Mouse (Mus musculus) kidney, embryonic 15.5 days (tissue): ENCODE results near the gene Ipo8. TPM values are rescaled to one million over a fixed set of nuclear protein-coding genes. Genes with fewer than 3 reads are reported as not detected.

Experiments
- ATAC-seq: fragments of 200-750 bp; cut with Nextera tagmentation; replicated peaks from 2 replicates; pipeline ENCODE4 v1.8.0; 2017; ENCODE audit warnings: moderate TSS enrichment; ENCODE audit not compliant: low FRiP score
- H3K27ac ChIP-seq: fragments of 300-500 bp; sonication (generic); 2 replicates; pipeline ENCODE4 v1.5.1; 2015; ENCODE audit warnings: mild to moderate bottlenecking, inconsistent platforms
- H3K27me3 ChIP-seq: fragments of 300-500 bp; sonication (generic); 2 replicates; pipeline ENCODE4 v1.6.1; 2015; ENCODE audit warnings: inconsistent platforms
- H3K36me3 ChIP-seq: fragments of 300-500 bp; sonication (generic); 2 replicates; pipeline ENCODE4 v1.6.1; 2015; ENCODE audit warnings: inconsistent platforms
- H3K4me1 ChIP-seq: fragments of 300-500 bp; sonication (generic); 2 replicates; pipeline ENCODE4 v1.6.1; 2015; ENCODE audit warnings: inconsistent platforms
- H3K4me2 ChIP-seq: fragments of 300-500 bp; sonication (generic); 2 replicates; pipeline ENCODE4 v1.6.1; 2015; ENCODE audit warnings: moderate library complexity, mild to moderate bottlenecking, inconsistent platforms
- H3K4me3 ChIP-seq: fragments of 300-500 bp; sonication (generic); replicated peaks from 2 replicates; pipeline ENCODE4 v1.5.1; 2015; ENCODE audit warnings: mild to moderate bottlenecking, inconsistent platforms
- H3K9ac ChIP-seq: fragments of 300-500 bp; sonication (generic); 2 replicates; pipeline ENCODE4 v1.6.1; 2015; ENCODE audit warnings: mild to moderate bottlenecking, inconsistent platforms
- H3K9me3 ChIP-seq: fragments of 300-500 bp; sonication (generic); replicated peaks from 2 replicates; pipeline ENCODE4 v1.6.1; 2016; ENCODE audit warnings: inconsistent platforms
- WGBS: fragments of 180-500 bp; shearing (Covaris S2); methylation state at CpG from one replicate; pipeline ENCODE4 v1.1.7; 2015; ENCODE audit warnings: mixed read lengths; 5-methylcytosine and 5-hydroxymethylcytosine counted together
- polyA plus RNA-seq: library from polyadenylated mRNA; unstranded; fragments of >200 nt; fragmentation: Nextera tagmentation; extraction: Ambion mirVana; gene quantifications from 2 replicates; pipeline ENCODE4 v1.2.1, GENCODE M21; 2015

Ipo8 gene
- polyA plus RNA-seq: 26.7 and 27.2 TPM in 2 replicates

DNA sequence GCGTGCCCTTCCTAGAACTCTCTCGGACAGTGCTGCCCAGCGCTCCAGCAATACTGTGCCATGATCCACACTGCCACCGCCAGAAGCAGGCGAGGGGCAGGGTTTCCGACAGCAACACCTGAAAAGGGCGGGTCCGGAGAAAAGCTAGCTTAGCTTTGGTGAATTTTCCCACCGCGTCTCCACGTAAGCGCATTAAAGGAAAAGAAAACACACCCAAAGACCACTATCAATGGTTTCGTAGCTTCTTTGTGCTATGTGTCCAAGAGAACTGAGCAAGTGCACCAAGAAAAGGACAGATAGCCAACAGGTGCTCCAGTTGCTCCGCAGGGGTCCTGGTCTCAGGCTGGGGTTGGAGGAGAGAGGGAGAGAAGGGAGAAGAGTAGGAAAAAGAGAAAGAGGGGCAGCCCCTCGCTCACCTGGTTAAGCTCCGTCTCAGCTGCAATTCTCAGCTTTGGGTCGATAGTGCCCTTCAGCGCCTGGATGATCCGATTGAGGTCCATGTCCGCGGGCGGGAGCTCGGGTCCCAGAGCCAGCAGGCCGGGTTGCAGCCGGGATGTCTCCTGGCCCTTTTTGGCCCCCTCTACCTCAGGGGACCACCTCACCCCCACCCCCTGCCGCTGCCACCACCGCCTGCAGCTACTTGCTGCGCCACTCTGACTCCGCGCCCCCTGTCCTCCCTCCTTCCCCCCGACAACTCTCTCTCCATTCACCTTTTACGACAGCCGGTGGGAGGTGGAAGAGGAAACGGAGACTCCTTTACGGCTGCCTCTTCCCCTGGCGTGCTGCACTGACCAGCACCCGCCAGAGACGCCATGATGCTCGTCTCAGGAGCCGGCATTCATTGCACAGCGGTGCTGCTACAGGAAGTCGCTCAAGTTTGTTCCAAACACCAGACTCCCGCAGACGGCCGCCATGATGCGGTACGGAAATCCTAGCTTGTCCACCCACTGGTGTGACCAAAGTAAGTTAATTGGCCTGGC, at the start of gene Ipo8:
Ipo8 (minus strand) TSS at position 720 of the 980 bp plus-strand sequence.
- H3K4me1 ChIP-seq: peaks cover 10% of the 10 kb centered on the region
- peak within 1 kb of the TSS; percentile 80 for H3K27ac ChIP-seq
- peak within 1 kb of the TSS; percentile 94 for H3K4me3 ChIP-seq
- peak within 1 kb of the TSS; percentile 79 for H3K9ac ChIP-seq
- no peaks in the 10 kb centered on the region for H3K27me3 ChIP-seq
- peak; percentile 99 for ATAC-seq
- peak within 1 kb of the TSS; percentile 77 for H3K4me2 ChIP-seq
- whole genome bisulfite sequencing: under 1% methylated on average over 47 of the region's 47 CpGs
- H3K9me3 ChIP-seq: no peaks in the 10 kb centered on the region
- H3K36me3 ChIP-seq: no peaks in the 10 kb centered on the region

GRCm38 (mm10) chr6:148873911-148874310, 42.6 kb upstream of the Ipo8 start:
- no peak overlapping the region for H3K4me3 ChIP-seq
- H3K27ac ChIP-seq: no peak overlapping the region
- no peak overlapping the region for H3K9ac ChIP-seq
- 0 out of 2 replicates have a peak, but pooled peaks cover 5% of the 10 kb centered on the region for H3K36me3 ChIP-seq
- no peaks in the 10 kb centered on the region for H3K4me1 ChIP-seq
- no peak for ATAC-seq
- H3K4me2 ChIP-seq: no peak overlapping the region
- H3K9me3 ChIP-seq: no peaks in the 10 kb centered on the region
- H3K27me3 ChIP-seq: no peaks in the 10 kb centered on the region
- 92% methylated on average over 1 of the region's 1 CpGs for WGBS

- Histone ChIP-seq H3K36me3 (peaks cover 12% of the 10 kb centered on the region; the same call in 1 of the 2 replicates), H3K9me3 (no peaks in the 10 kb centered on the region), H3K4me2 (no peak overlapping the region), H3K4me1 (no peaks in the 10 kb centered on the region), H3K27me3 (no peaks in the 10 kb centered on the region), H3K27ac (no peak overlapping the region), H3K4me3 (no peak overlapping the region), H3K9ac (no peak overlapping the region)
- ATAC-seq: no peak
Measured at GRCm38 (mm10) chr6:148845629-148846028, 14.4 kb upstream of the Ipo8 start.

DNA sequence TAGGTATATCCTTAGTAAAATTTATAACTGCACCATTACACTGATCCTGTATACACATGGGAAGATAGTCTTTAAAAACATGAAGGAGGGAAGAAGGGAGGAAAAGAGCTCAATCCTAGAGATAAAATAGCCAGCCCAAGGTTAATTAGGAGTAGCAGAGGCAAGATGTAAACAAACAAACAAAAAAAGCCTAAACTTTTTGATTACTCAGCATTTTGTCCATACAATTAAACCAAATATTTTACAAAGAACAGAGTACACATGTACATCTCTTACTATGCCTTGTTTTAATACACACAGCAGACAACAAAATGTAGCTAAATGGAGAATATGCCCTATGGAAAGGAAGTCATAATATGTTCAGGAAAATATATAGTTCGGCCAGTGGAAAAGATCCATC, 10.5 kb upstream of the Ipo8 start:
- no peaks in the 10 kb centered on the region for H3K27me3 ChIP-seq
- no peaks in the 10 kb centered on the region for H3K4me1 ChIP-seq
- no peaks in the 10 kb centered on the region for H3K9me3 ChIP-seq
- H3K9ac ChIP-seq: no peak overlapping the region
- H3K36me3 ChIP-seq: peaks cover 8% of the 10 kb centered on the region; the same call in 1 of the 2 replicates
- WGBS: 87% methylated on average over 1 of the region's 1 CpGs
- no peak overlapping the region for H3K4me3 ChIP-seq
- H3K4me2 ChIP-seq: no peak overlapping the region
- ATAC-seq: no peak
- no peak overlapping the region for H3K27ac ChIP-seq

DNA sequence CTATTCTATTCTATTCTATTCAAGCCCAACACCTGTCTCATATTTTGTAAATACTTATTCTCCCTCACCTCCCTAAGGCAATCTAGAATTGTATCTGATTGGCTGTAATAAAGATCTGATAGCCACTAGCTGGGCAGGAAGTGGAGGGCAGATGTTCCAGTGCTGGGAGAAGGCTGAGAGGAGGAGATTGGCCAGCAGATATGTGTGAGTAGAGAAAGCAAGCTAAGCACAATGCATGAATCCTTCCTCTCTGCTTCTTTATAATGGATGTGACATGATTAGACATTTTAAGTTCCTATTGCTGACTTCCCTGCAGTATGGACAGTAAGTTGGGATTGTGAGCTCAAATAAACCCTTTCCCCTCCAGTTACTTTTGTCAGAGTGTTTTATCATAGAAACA, 7.2 kb upstream of the Ipo8 start:
- no peaks in the 10 kb centered on the region for H3K27me3 ChIP-seq
- H3K9me3 ChIP-seq: no peaks in the 10 kb centered on the region
- H3K4me2 ChIP-seq: no peak overlapping the region
- no peak for ATAC-seq
- no peak overlapping the region for H3K27ac ChIP-seq
- no peaks in the 10 kb centered on the region for H3K4me1 ChIP-seq
- no peak overlapping the region for H3K4me3 ChIP-seq
- no peak overlapping the region for H3K9ac ChIP-seq
- H3K36me3 ChIP-seq: peaks cover 5% of the 10 kb centered on the region; the same call in 1 of the 2 replicates

- H3K9me3 ChIP-seq: no peaks in the 10 kb centered on the region
- H3K27me3 ChIP-seq: no peaks in the 10 kb centered on the region
- H3K4me3 ChIP-seq: peak overlapping the region; percentile 94
- peak overlapping the region; percentile 80; the same call in 1 of the 2 replicates for H3K27ac ChIP-seq
- WGBS: 31% methylated on average over 3 of the region's 3 CpGs
- no peak for ATAC-seq
- H3K9ac ChIP-seq: no peak overlapping the region
- H3K4me1 ChIP-seq: peaks cover 10% of the 10 kb centered on the region
- H3K4me2 ChIP-seq: peak overlapping the region; percentile 77
- H3K36me3 ChIP-seq: no peaks in the 10 kb centered on the region
Measured at GRCm38 (mm10) chr6:148831728-148832121, 458 bp upstream of the Ipo8 start.

GRCm38 (mm10) chr6:148830355-148830747, 916 bp downstream of the Ipo8 start:
- 2% methylated on average over 3 of the region's 3 CpGs for WGBS
- Histone ChIP-seq H3K36me3 (no peaks in the 10 kb centered on the region), H3K9ac (peak overlapping the region; percentile 79), H3K4me1 (peaks cover 10% of the 10 kb centered on the region), H3K4me2 (peak overlapping the region; percentile 77), H3K4me3 (peak overlapping the region; percentile 94), H3K9me3 (no peaks in the 10 kb centered on the region), H3K27ac (peak overlapping the region; percentile 80; the same call in 1 of the 2 replicates), H3K27me3 (no peaks in the 10 kb centered on the region)
- no peak for ATAC-seq

DNA sequence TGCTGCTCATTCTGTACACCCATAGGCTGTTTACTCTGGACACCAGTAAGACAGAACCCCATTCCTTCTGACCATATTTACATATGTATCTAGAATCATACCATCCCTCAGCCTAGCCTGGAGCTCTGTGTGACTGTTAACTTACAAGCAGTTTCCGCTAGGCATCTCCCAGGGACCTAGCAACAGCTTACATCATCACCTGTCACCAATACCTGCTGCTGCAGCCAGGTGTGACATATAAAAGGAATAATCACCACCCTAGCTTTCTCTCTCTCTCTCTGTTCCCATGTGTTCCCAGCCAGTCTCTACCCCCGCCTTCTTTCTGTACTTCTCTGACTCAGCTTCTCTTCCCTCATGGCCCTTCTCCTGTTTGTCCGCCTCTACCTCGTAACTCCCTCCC, 5.1 kb downstream of the Ipo8 start:
- 88% methylated on average over 4 of the region's 4 CpGs for WGBS
- no peak overlapping the region for H3K4me2 ChIP-seq
- no peaks in the 10 kb centered on the region for H3K27me3 ChIP-seq
- no peak overlapping the region for H3K27ac ChIP-seq
- no peak overlapping the region for H3K4me3 ChIP-seq
- no peaks in the 10 kb centered on the region for H3K9me3 ChIP-seq
- H3K9ac ChIP-seq: no peak overlapping the region
- H3K36me3 ChIP-seq: peaks cover 24% of the 10 kb centered on the region
- ATAC-seq: no peak
- peaks cover 10% of the 10 kb centered on the region for H3K4me1 ChIP-seq

- H3K9ac ChIP-seq: no peak overlapping the region
- no peaks in the 10 kb centered on the region for H3K27me3 ChIP-seq
- no peak overlapping the region for H3K4me2 ChIP-seq
- H3K36me3 ChIP-seq: peaks cover 76% of the 10 kb centered on the region
- no peak for ATAC-seq
- no peak overlapping the region for H3K27ac ChIP-seq
- H3K4me3 ChIP-seq: no peak overlapping the region
- H3K9me3 ChIP-seq: no peaks in the 10 kb centered on the region
- H3K4me1 ChIP-seq: no peaks in the 10 kb centered on the region
- 85% methylated on average over 4 of the region's 4 CpGs for WGBS
Measured at GRCm38 (mm10) chr6:148818624-148819343, 12.5 kb downstream of the Ipo8 start.

DNA sequence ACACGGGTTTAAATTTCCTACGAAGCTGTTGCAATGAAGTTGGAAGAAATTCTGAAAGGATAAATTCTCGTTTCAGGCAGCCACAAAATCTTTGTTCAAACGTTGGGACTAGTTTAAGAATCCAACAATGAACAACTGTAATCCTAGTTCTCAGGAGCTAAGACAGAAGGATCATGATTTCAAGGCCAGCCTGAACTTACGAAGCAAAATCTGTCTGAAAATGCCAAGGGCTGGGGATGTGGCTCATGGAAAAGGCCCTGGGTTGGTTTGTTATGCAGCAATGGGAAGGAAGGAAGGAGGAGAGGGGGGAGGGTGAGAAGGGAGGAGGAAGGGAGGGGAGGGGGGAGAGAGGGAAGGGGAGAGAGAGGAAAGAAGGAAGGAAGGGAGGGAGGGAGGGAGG, 14.5 kb downstream of the Ipo8 start:
- 84% methylated on average over 5 of the region's 5 CpGs for WGBS
- no peak overlapping the region for H3K4me3 ChIP-seq
- no peaks in the 10 kb centered on the region for H3K4me1 ChIP-seq
- no peak overlapping the region for H3K9ac ChIP-seq
- peaks cover 81% of the 10 kb centered on the region for H3K36me3 ChIP-seq
- H3K9me3 ChIP-seq: no peaks in the 10 kb centered on the region
- H3K27me3 ChIP-seq: no peaks in the 10 kb centered on the region
- no peak for ATAC-seq
- no peak overlapping the region for H3K27ac ChIP-seq
- no peak overlapping the region for H3K4me2 ChIP-seq

DNA sequence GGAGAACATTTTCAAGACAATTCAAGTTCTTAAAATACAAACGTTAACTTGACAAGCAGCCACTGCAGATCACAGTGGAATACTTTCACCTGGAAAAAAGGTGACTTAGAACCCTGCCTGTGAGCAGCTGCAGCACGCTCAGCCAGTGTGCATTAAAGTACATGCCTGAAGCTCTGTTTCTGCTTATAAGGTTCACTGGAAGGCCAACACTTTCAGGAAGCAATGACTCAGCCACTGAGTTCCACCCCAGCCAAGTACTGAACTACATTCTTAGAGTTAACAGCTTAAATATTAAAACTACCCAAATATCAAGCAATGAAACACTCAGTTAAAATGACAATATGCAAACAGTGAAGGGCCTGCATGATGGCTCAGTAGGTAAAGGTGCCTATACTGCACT, 20.1 kb downstream of the Ipo8 start:
- Histone ChIP-seq H3K4me3 (no peak overlapping the region), H3K36me3 (peaks cover 82% of the 10 kb centered on the region)
- 86% methylated on average over 2 of the region's 2 CpGs for WGBS

DNA sequence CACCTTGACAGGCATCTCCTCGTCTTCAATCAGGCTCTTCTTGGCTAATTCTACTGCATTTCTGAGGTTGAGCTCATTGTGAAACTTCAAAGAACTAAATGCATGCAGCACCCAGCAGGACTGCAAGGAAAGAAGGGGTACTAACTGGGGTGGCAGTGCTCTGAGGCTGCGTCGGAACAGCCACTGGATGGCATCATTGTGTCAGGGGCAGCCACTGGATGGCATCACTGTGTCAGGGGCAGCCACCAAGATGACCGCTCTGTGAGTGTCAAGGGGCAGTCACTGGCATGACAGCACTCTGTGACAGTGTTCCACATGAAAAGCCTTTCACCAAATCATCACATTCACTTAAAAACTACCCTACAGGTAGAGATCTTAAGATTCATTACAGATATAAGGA, 31.5 kb downstream of the Ipo8 start:
- Histone ChIP-seq H3K9ac (no peak overlapping the region), H3K4me3 (no peak overlapping the region), H3K4me1 (no peaks in the 10 kb centered on the region), H3K4me2 (no peak overlapping the region), H3K36me3 (peaks cover 74% of the 10 kb centered on the region), H3K9me3 (no peaks in the 10 kb centered on the region), H3K27me3 (no peaks in the 10 kb centered on the region), H3K27ac (no peak overlapping the region)
- ATAC-seq: no peak
- 91% methylated on average over 4 of the region's 4 CpGs for WGBS

More for the DNA sequence above, 20.1 kb downstream of the Ipo8 start:
- Histone ChIP-seq H3K27me3 (no peaks in the 10 kb centered on the region), H3K9ac (no peak overlapping the region), H3K9me3 (no peaks in the 10 kb centered on the region), H3K4me1 (no peaks in the 10 kb centered on the region), H3K4me2 (no peak overlapping the region), H3K27ac (no peak overlapping the region)
- no peak for ATAC-seq
